Mouse (Mus musculus) central nervous system, embryonic 11.5 days (tissue): ENCODE data around the gene Smg5. TPM values are rescaled to one million over a fixed set of nuclear protein-coding genes. Genes with fewer than 3 reads are reported as not detected.

Experiments used
- polyA plus RNA-seq: library from polyadenylated mRNA; depleted of rRNA; stranded (reverse); fragments of >200 nt; gene quantifications from 2 replicates; pipeline ENCODE4 v1.2.3, GENCODE M21; 2012; rRNA removed

Smg5 gene
- polyA plus RNA-seq: 111 and 112 TPM in 2 replicates

GRCm38 (mm10) chr3:88336058-88337013 lies at the start of gene Smg5, which contains the start of gene Tmem79:
Smg5 (plus strand) TSS chr3:88336260.
Tmem79 (minus strand) TSS chr3:88336148.

GRCm38 (mm10) chr3:88287110-88287509 lies 49.0 kb upstream of the Smg5 start, which contains the start of gene Gm38392:
Gm38392 (minus strand) TSS chr3:88287210.

GRCm38 (mm10) chr3:88296561-88297318 lies 39.3 kb upstream of the Smg5 start, which contains the start of the genes Tsacc and Cct3:
Tsacc (minus strand) TSS chr3:88296999.
Cct3 (plus strand) TSS chr3:88297116.

GRCm38 (mm10) chr3:88324951-88325405 lies 11.1 kb upstream of the Smg5 start, which contains the start of gene Glmp:
Glmp (plus strand) TSS chr3:88325023.

GRCm38 (mm10) chr3:88364337-88364736 lies 28.3 kb downstream of the Smg5 start, which contains the start of gene Paqr6:
Paqr6 (plus strand) TSS chr3:88364584.

GRCm38 (mm10) chr3:88372643-88373042 lies 36.6 kb downstream of the Smg5 start, which contains the start of gene Bglap3:
Bglap3 (minus strand) TSS chr3:88372743.

GRCm38 (mm10) chr3:88378599-88378998 lies 42.5 kb downstream of the Smg5 start, which contains the start of gene Bglap2:
Bglap2 (minus strand) TSS chr3:88378699.

GRCm38 (mm10) chr3:88384364-88384763 lies 48.3 kb downstream of the Smg5 start, which contains the start of gene Bglap:
Bglap (minus strand) TSS chr3:88384464.

GRCm38 (mm10) chr3:88409741-88410644 lies 73.9 kb downstream of the Smg5 start, which contains the start of gene Pmf1:
Pmf1 (minus strand) TSS chr3:88410331.

Other genes with a start within 250 kb of the Smg5 start
- 22.3 and 32.4 TPM in 2 replicates for gene Mef2d, start 193.9 kb upstream of the Smg5 start, polyA plus RNA-seq
- gene Rhbg, start 81.6 kb upstream of the Smg5 start, polyA plus RNA-seq: 0.49 and 0.53 TPM in 2 replicates
- 0.15 and 0.20 TPM in 2 replicates for gene Gm38392, start 49.0 kb upstream of the Smg5 start, polyA plus RNA-seq
- 3.8 and 6.7 TPM in 2 replicates for gene Tsacc, start 39.3 kb upstream of the Smg5 start, polyA plus RNA-seq
- 479 and 533 TPM in 2 replicates for gene Cct3, start 39.1 kb upstream of the Smg5 start, polyA plus RNA-seq
- gene Glmp, start 11.2 kb upstream of the Smg5 start, polyA plus RNA-seq: 55.2 and 76.1 TPM in 2 replicates
- 2.0 TPM in 2 replicates for gene Tmem79, start 112 bp upstream of the Smg5 start, polyA plus RNA-seq
- 1.4 and 1.9 TPM in 2 replicates for gene Paqr6, start 28.3 kb downstream of the Smg5 start, polyA plus RNA-seq
- 0.06 and 0.25 TPM in 2 replicates for gene Bglap3, start 36.5 kb downstream of the Smg5 start, polyA plus RNA-seq
- gene Bglap2, start 42.4 kb downstream of the Smg5 start, polyA plus RNA-seq: not detected in 2 replicates
- gene Bglap, start 48.2 kb downstream of the Smg5 start, polyA plus RNA-seq: 0.20 and 1.0 TPM in 2 replicates
- 105 and 106 TPM in 2 replicates for gene Pmf1, start 74.1 kb downstream of the Smg5 start, polyA plus RNA-seq
- 16.7 and 19.8 TPM in 2 replicates for gene Slc25a44, start 88.9 kb downstream of the Smg5 start, polyA plus RNA-seq
- gene Sema4a, start 124.9 kb downstream of the Smg5 start, polyA plus RNA-seq: 10.6 and 14.6 TPM in 2 replicates
- 22.5 and 24.7 TPM in 2 replicates for gene Lmna, start 173.7 kb downstream of the Smg5 start, polyA plus RNA-seq
- 70.1 and 73.6 TPM in 2 replicates for gene Mex3a, start 196.1 kb downstream of the Smg5 start, polyA plus RNA-seq
- gene Rab25, start 212.0 kb downstream of the Smg5 start, polyA plus RNA-seq: 1.7 and 2.1 TPM in 2 replicates
- 95.0 and 115 TPM in 2 replicates for gene Lamtor2, start 216.8 kb downstream of the Smg5 start, polyA plus RNA-seq
- 88.6 and 105 TPM in 2 replicates for gene Ubqln4, start 217.5 kb downstream of the Smg5 start, polyA plus RNA-seq
- gene Ssr2, start 239.6 kb downstream of the Smg5 start, polyA plus RNA-seq: 170 and 215 TPM in 2 replicates